Comparison of ENCODE assay signal across 18 mouse cellular contexts in the genomic region with DNA sequence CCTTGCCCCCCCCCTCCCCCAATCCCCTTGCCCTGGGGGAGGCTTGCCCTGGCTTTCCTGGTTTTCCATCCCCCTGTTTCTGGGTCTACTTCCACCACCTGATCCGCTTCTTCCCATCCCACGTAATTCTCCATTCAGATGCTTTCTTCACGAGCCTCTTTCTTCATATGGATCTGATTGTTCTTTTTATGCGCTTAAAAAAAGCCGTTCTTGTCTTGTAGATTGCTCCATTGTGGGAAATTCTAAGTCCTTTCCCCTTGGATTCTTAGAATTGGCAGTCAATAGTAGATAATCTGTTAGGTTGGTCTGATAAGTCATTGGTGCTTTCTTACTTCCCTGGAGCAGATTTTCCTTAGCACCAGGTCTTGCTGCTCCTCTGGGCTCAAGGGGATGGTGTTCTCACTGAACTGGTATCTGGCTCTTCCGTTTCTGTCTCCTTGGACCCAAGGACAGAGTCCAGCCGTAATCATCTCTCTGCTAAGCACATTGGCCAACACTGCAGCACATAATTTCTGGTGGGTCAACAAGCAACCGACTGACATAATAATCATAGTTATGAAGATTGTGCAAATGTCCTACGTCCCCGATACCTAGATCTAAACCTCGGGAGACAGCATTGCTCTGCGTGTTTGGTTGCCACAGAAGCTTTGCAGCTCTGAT. TPM values are rescaled to one million over a fixed set of nuclear protein-coding genes. Genes with fewer than 3 reads are reported as not detected.
DNase-seq lines count a peak whose midpoint lies in the region; ATAC-seq lines count a peak whose summit lies in the region.
"Had no signal": no experiment of that assay in that cellular context is flagged by ENCODE, and none has a peak within 500 bp of the region (broad histone marks: within the 10 kb centered on the region; RNA-seq: fewer than 3 reads in every experiment).

No protein-coding gene starts in this region.

- H3K27ac ChIP-seq in heart, embryonic 10.5 days = peak overlapping the region; percentile 10; the same call in 1 of the 2 replicates
- H3K27ac ChIP-seq in stomach, embryonic 15.5 days = no peak overlapping the region
- no peak overlapping the region for H3K27ac ChIP-seq in midbrain, embryonic 16.5 days (ENCODE audit: low read length)
- H3K27ac ChIP-seq: limb, embryonic 10.5 days; liver, embryonic 15.5 days; neural tube, embryonic 12.5 days had no signal

- H3K9me3 ChIP-seq in heart, embryonic 10.5 days = no peaks in the 10 kb centered on the region
- H3K9me3 ChIP-seq in stomach, embryonic 15.5 days = no peaks in the 10 kb centered on the region
- H3K9me3 ChIP-seq in midbrain, embryonic 16.5 days (replicated peaks; ENCODE audit: control insufficient read depth, low read length, poor library complexity, severe bottlenecking) = no peaks in the 10 kb centered on the region
- H3K9me3 ChIP-seq: limb, embryonic 10.5 days; liver, embryonic 15.5 days; neural tube, embryonic 12.5 days had no signal

- H3K4me2 ChIP-seq in stomach, embryonic 15.5 days = 0 out of 2 replicates have a peak overlapping the region, but pooled peaks have one; percentile 2
- H3K4me2 ChIP-seq in midbrain, embryonic 16.5 days (ENCODE audit: low read length) = no peak overlapping the region
- H3K4me2 ChIP-seq: liver, embryonic 15.5 days; neural tube, embryonic 12.5 days had no signal

- intact Hi-C loops in heart, postnatal 10 days (cut with DNase I) = no loop called here

- 86% methylated on average over 12 of the region's 12 CpGs for WGBS in heart, embryonic 10.5 days
- WGBS in stomach, embryonic 15.5 days = 83% methylated on average over 12 of the region's 12 CpGs
- 49% methylated on average over 12 of the region's 12 CpGs for WGBS in midbrain, embryonic 16.5 days

- no peaks in the 10 kb centered on the region for H3K27me3 ChIP-seq in heart, embryonic 10.5 days (ENCODE audit: insufficient read depth, poor library complexity, severe bottlenecking)
- H3K27me3 ChIP-seq in stomach, embryonic 15.5 days (replicated peaks) = no peaks in the 10 kb centered on the region
- no peaks in the 10 kb centered on the region for H3K27me3 ChIP-seq in midbrain, embryonic 16.5 days (ENCODE audit: control insufficient read depth, insufficient read depth, low read depth, low read length)
- H3K27me3 ChIP-seq: liver, embryonic 15.5 days; megakaryocyte, embryonic 14.5 days; neural tube, embryonic 12.5 days had no signal

- H3K9ac ChIP-seq in stomach, embryonic 15.5 days = no peak overlapping the region
- no peak overlapping the region for H3K9ac ChIP-seq in midbrain, embryonic 16.5 days (ENCODE audit: low read depth, low read length)
- H3K9ac ChIP-seq: liver, embryonic 15.5 days; neural tube, embryonic 12.5 days had no signal

- no peak for ATAC-seq in stomach, embryonic 15.5 days (ENCODE audit: insufficient read depth, low FRiP score, low read depth)
- ATAC-seq in midbrain, embryonic 16.5 days = no peak
- ATAC-seq: forebrain, embryonic 14.5 days had no signal

- H3K4me1 ChIP-seq in heart, embryonic 10.5 days = peaks cover 48% of the 10 kb centered on the region
- 0 out of 2 replicates have a peak, but pooled peaks cover 6% of the 10 kb centered on the region for H3K4me1 ChIP-seq in stomach, embryonic 15.5 days
- peaks cover 7% of the 10 kb centered on the region for H3K4me1 ChIP-seq in midbrain, embryonic 16.5 days (ENCODE audit: control insufficient read depth, insufficient read depth, low read length)
- H3K4me1 ChIP-seq: megakaryocyte, embryonic 14.5 days had no signal

- H3K36me3 ChIP-seq in heart, embryonic 10.5 days = peaks cover 30% of the 10 kb centered on the region
- peaks cover 8% of the 10 kb centered on the region; the same call in 1 of the 2 replicates for H3K36me3 ChIP-seq in stomach, embryonic 15.5 days
- no peaks in the 10 kb centered on the region; the same call in 1 of the 2 replicates for H3K36me3 ChIP-seq in midbrain, embryonic 16.5 days (ENCODE audit: control insufficient read depth, insufficient read depth, low read length)
- H3K36me3 ChIP-seq: liver, embryonic 15.5 days had no signal

- H3K4me3 ChIP-seq in heart, embryonic 10.5 days = no peak overlapping the region
- no peak overlapping the region for H3K4me3 ChIP-seq in stomach, embryonic 15.5 days (replicated peaks)
- H3K4me3 ChIP-seq in midbrain, embryonic 16.5 days (ENCODE audit: low read depth, low read length) = no peak overlapping the region
- H3K4me3 ChIP-seq: limb, embryonic 10.5 days; liver, embryonic 15.5 days; megakaryocyte, embryonic 14.5 days; neural tube, embryonic 12.5 days had no signal

- no peak for DNase-seq in heart, embryonic 10.5 days (ENCODE audit: low spot score)
- no peak for DNase-seq in heart, postnatal 10 days
- peak; percentile 39 for DNase-seq in kidney, adult 9 months
- no peak for DNase-seq in kidney, postnatal 14 days
- DNase-seq in adrenal gland, postnatal 10 days = peak; percentile 36
- DNase-seq: cerebellum, adult 11-12 months; cerebellum, postnatal 36 days; heart, postnatal 4 days; lung, postnatal 14 days; right cerebral cortex, postnatal 14 days; thymus, postnatal 36 days had no signal

RNA-seq across cellular contexts. Expression of a gene that starts 27.5 kb away (rescaled TPM):
- polyA plus RNA-seq in heart, embryonic 10.5 days (2016; fragmentation: Nextera tagmentation; extraction: Ambion mirVana) = 16.2 and 18.0 TPM in 2 replicates
- 10 to 100 TPM; 35.8 to 44.0 TPM for total RNA-seq in heart, postnatal 10 days (2021)
- 10 to 100 TPM; 49.8 to 60.2 TPM for total RNA-seq in adrenal gland, postnatal 10 days (2021)
- polyA plus RNA-seq in stomach, embryonic 15.5 days (2015; fragmentation: Nextera tagmentation; extraction: Ambion mirVana) = 14.5 and 18.2 TPM in 2 replicates
- 9.8 and 13.9 TPM in 2 replicates for polyA plus RNA-seq in midbrain, embryonic 16.5 days (2015; fragmentation: Nextera tagmentation; extraction: Ambion mirVana)

Comparison
In these comparisons a context has a peak if more than half of its experiments do, and no peak if none do; other contexts are left out.
1. DNase-seq: peak in kidney, adult 9 months (single experiment) and adrenal gland, postnatal 10 days (single experiment); none in heart, embryonic 10.5 days (single experiment), heart, postnatal 10 days (0 of 2) and kidney, postnatal 14 days (single experiment).